Mouse (Mus musculus) forebrain, embryonic 15.5 days (tissue): ENCODE data around the gene Gm27179. TPM values are rescaled to one million over a fixed set of nuclear protein-coding genes. Genes with fewer than 3 reads are reported as not detected.
"Not testable (repeated sequence)": the region's sequence is repeated elsewhere in the genome, so short reads cannot be mapped to it uniquely, and the experiment has no call there.

ENCODE experiments used
- ATAC-seq: fragments of 200-750 bp; cut with Nextera tagmentation; replicated peaks from 2 replicates; pipeline ENCODE4 v1.8.0; 2017; ENCODE audit warnings: mild to moderate bottlenecking, moderate TSS enrichment, moderate library complexity
- H3K27ac ChIP-seq: fragments of 300-500 bp; sonication (generic); replicated peaks from 2 replicates; pipeline ENCODE4 v1.5.1; 2015; ENCODE audit warnings: mild to moderate bottlenecking, inconsistent platforms
- H3K27me3 ChIP-seq: fragments of 300-500 bp; sonication (generic); 2 replicates; pipeline ENCODE4 v1.6.1; 2015; ENCODE audit warnings: inconsistent platforms
- H3K36me3 ChIP-seq: fragments of 300-500 bp; sonication (generic); 2 replicates; pipeline ENCODE4 v1.6.1; 2015; ENCODE audit warnings: mild to moderate bottlenecking, inconsistent platforms
- H3K4me1 ChIP-seq: fragments of 300-500 bp; sonication (generic); 2 replicates; pipeline ENCODE4 v1.6.1; 2015; ENCODE audit warnings: inconsistent platforms
- H3K4me2 ChIP-seq: fragments of 300-500 bp; sonication (generic); replicated peaks from 2 replicates; pipeline ENCODE4 v1.6.1; 2015; ENCODE audit warnings: mild to moderate bottlenecking, inconsistent platforms
- H3K4me3 ChIP-seq: fragments of 300-500 bp; sonication (generic); 2 replicates; pipeline ENCODE4 v1.5.1; 2015; ENCODE audit warnings: mild to moderate bottlenecking, inconsistent platforms
- H3K9ac ChIP-seq: fragments of 300-500 bp; sonication (generic); replicated peaks from 2 replicates; pipeline ENCODE4 v1.6.1; 2015; ENCODE audit warnings: mild to moderate bottlenecking, inconsistent platforms
- H3K9me3 ChIP-seq: fragments of 300-500 bp; sonication (generic); 2 replicates; pipeline ENCODE4 v1.6.1; 2016; ENCODE audit warnings: inconsistent platforms
- WGBS: fragments of 180-500 bp; shearing (Covaris S2); methylation state at CpG from one replicate; pipeline ENCODE4 v1.1.7; 2015; ENCODE audit warnings: mixed read lengths; 5-methylcytosine and 5-hydroxymethylcytosine counted together
- polyA plus RNA-seq: library from polyadenylated mRNA; unstranded; fragments of >200 nt; fragmentation: Nextera tagmentation; extraction: Ambion mirVana; gene quantifications from 2 replicates; pipeline ENCODE4 v1.2.1, GENCODE M21; 2015

Gene Gm27179
- polyA plus RNA-seq, 1 experiment from 2014 or later, result not detected

DNA sequence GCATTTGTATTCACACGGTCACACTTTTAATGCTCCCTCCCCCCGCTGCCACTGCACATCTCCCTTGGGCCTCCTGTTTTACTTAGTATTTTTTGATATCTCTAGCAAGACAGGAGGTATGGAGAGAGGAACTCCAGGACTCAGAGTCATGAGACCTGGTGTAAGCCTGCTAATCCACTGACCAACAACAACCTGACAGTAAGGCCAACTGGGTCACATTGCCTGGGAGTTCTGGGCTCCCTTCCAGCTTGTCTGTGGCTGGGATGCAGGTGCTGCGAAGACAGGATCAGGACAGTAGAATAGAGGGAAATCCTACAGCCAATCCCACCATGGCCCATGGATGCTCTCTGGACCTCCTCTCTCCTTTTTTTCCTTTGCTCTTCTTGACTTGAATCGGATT, 47.9 kb downstream of the Gm27179 start:
- not testable (repeated sequence) for H3K27me3 ChIP-seq, H3K27ac ChIP-seq, H3K9me3 ChIP-seq, H3K36me3 ChIP-seq, H3K4me1 ChIP-seq, ATAC-seq, H3K4me3 ChIP-seq, H3K4me2 ChIP-seq, H3K9ac ChIP-seq
- no CpG with 5 or more reads among the region's 4 CpGs for WGBS

Other genes starting within 250 kb of the Gm27179 start
- gene Synb, start 218.2 kb downstream of the Gm27179 start, polyA plus RNA-seq, result not detected in 2 replicates
- not detected in 2 replicates for gene Gm16867, start 9.2 kb downstream of the Gm27179 start, polyA plus RNA-seq
- 9.4 and 9.7 TPM in 2 replicates for gene Entpd4b, start 42.9 kb upstream of the Gm27179 start, polyA plus RNA-seq